Mouse (Mus musculus): Measurements from ENCODE around the gene Bmp5. TPM values are rescaled to one million over a fixed set of nuclear protein-coding genes. Genes with fewer than 3 reads are reported as not detected.

Gene Bmp5
- polyA plus RNA-seq (2012; rRNA removed) = 2.9 and 3.4 TPM in 2 replicates

DNA sequence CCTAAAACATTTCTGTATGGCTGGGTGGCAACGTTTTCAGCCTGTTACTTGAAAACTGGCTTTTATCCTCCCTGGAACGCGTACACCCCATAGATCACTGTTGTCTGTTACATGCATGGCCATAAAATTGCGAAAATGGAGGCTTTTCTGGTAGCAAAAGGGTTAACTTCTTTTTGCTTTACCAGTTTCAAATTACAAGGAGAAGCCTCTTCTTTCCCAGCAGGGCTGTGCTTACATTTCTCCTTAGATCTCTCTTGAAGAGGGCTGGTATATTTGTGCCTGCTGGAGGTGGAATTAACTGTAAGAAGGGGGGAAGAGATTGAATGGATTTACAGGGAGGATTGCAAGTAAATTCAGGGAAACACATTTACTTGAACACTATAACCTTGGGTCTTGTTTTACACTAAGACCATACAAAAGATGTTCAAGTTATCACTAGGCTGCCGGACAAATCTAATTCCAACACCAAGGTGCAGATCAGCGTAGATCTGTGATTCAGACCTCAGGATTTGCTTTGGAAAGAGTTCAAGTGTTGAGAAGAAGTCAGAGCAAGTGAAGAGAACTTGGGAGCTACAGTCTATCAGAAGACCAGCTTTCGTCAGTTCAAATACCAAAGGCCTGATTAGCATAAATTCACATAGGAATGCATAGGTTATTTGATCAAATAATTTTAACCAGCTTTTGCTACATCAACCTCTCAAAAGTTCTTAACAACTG lies at the start of gene Bmp5:
Bmp5 (plus strand) TSS at position 236 of the 717 bp plus-strand sequence.

Other genes starting within 250 kb of the Bmp5 start
- gene Tmod3, start 215.7 kb upstream of the Bmp5 start, polyA plus RNA-seq (2012; rRNA removed) = 12.7 and 17.7 TPM in 2 replicates
- 0.87 and 0.93 TPM in 2 replicates for gene Tmod2, start 164.0 kb upstream of the Bmp5 start, polyA plus RNA-seq (2012; rRNA removed)
- gene Lysmd2, start 149.6 kb upstream of the Bmp5 start, polyA plus RNA-seq (2012; rRNA removed) = 19.5 and 21.0 TPM in 2 replicates
- 14.6 and 21.4 TPM in 2 replicates for gene Scg3, start 91.3 kb upstream of the Bmp5 start, polyA plus RNA-seq (2012; rRNA removed)
- 0.45 and 0.51 TPM in 2 replicates for gene Hmgcll1, start 239.5 kb downstream of the Bmp5 start, polyA plus RNA-seq (2012; rRNA removed)

Data from colon, adult 2 months (tissue).